Mouse (Mus musculus): ENCODE data around the gene Abhd17c. TPM values are rescaled to one million over a fixed set of nuclear protein-coding genes. Genes with fewer than 3 reads are reported as not detected.

Gene Abhd17c
- polyA plus RNA-seq, 1 experiment, result 115 TPM

DNA sequence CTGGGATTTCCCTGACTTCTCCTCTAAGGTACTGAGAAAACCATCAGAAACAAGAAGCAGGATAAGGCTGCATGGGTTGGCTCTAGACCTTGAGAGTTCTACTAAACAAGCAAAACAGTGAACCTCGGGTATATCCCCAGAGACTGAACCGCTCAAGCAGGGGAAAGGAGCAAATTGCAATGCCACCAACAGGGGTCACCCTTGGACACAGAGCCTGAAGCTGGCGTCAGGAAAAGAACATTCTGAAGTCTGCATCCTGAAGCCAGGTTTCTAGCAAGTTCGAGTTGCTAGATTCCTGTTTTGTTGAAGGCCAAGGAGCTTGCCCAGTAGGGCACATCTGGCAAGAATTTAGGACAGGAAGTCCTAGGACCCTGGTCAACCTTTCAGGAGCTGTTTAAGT lies 62.7 kb downstream of the Abhd17c start:
- WGBS, result 1% methylated on average over 4 of the region's 4 CpGs
- no peak for DNase-seq (ENCODE audit: low read depth, low spot score)

DNA sequence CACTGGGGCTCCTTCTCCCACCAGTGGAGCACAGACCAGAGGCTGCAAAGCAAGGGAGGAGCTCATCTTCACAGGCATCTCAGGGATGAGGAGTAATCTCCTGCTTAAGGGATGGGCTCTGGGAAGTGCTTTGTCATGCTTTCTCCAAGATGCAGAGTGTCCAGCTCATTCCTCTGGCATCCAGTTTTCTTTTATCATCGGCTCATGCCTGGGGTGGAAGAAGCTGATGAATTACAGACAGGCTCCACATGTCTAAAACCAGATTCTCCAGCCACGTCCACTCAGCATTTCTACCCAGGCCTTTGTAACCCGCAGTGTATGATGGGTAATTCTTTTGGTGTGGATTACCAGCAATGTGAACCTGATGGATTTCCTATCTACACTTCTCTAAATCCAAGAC lies 63.5 kb downstream of the Abhd17c start:
- 73% methylated on average over 3 of the region's 3 CpGs for WGBS
- no peak for DNase-seq (ENCODE audit: low read depth, low spot score)

DNA sequence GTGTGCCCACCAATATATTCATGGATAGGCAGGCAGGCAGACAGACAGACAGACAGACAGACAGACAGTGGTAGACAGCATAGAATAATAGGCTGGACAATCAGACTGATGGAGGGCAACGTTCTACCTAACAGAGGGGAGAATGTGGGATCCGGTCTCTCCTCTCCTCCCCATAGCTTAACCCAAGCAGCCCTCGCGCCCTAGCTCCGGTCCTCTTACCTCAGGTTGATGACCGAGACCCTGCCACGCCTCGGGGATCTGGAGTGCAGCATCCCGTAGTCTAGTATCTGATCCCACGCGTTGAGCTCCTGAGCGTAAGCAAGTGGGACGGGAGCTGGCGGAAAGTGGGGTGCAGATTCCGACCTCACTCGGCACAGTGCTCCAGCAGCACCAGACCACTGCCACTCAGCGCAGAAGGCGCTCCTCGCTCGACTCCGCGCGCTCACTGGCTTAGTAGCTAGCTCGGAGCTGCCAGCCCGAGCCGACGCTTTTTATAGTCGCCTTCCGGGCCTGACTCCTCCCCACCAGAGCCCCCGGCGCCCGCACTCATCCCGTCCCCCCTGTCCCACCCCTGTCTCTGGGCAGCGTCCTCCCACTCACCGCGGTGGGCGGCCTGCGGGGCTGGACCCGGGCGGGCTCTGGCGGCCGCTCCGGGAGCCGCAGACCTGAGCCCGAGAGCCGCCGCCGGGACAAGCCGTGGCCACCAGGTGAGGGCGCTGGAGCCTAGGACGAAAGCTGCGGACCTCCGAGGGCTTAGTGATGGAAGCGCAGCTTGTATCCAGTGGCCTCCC lies 65.5 kb downstream of the Abhd17c start, which contains the start of gene Cemip:
Cemip (minus strand) TSS at position 464 of the 791 bp plus-strand sequence.
- no peak for DNase-seq (ENCODE audit: low read depth, low spot score)
- 2% methylated on average over 54 of the region's 54 CpGs for WGBS

DNA sequence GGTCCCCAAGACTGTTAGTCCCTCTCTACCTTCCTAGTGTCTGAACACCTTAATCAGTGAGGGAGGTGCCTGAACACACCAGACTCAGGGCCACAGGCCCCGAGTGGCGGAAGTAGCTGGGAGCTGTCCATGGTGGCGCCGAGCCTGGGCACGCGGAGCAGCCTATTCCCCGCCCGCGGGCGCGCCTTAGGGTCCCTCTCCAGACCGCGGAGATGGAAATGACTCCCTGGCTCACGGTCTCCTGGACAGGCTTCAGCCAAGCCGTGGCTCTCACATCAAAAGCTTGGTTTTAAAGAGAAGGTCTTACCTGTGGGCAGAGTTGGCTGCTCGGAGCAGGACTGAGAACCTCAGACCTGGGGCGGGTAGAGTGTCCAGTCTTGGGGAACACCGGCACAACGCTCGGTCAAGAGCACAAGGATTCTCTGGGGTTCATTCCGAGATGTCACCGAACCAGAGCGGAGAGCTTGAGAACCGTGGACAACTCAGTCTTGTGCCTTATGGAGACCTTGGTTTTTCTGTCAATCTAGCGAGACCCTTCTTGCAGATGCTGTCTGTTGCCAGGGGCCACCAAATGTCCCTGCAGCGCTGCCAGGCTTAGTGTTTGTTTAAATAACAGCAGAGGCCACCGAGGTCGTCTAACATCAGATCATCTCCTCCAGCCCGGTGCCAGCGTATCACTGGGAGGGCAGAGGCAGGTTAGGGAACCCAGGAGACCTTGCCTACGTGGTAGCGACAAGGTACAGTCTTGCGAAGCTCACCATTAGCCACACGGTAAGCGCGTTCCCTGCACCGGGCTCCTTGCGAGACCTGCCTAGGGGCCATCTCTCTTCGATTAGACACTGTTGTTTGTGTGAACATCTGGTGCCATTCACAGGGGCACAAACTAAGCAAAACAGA lies 66.4 kb downstream of the Abhd17c start:
- WGBS, result 7% methylated on average over 39 of the region's 39 CpGs
- DNase-seq (ENCODE audit: low read depth, low spot score), result no peak

DNA sequence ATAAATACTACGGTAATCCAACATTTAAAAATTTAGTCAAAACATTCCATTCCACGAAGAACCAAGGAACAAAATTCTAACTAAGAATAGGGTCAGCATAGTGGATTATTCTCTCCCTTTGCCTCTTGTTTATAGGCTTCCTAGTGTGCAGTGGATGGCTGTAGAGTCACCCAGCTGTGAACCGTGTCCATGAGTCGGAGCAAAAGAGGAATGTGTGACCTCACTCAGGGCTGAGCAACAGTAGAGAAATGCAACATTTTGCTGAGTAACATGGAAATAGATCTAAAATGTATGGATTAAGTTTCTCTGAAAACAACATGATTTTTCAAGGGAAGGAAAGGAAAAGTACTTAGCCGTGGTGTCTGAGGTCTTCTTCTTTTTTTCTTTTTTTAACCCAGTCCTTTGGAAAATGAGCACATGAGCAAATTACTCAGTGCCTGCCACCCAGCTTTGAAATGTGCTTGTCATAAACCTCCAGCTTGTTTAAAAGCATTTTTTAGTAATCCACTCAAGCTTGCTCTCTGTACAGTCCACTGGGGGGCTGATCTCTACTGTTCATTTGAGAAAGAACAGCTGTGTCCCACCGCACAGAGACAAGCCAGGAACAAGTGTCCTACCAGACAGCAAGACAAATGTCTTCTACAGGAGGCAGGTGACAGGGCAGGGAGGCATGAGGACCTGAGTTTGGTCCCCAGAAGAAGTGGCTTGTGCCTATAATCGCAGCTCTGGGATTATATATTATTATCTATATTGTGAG lies 74.3 kb downstream of the Abhd17c start:
- WGBS, result 71% methylated on average over 7 of the region's 7 CpGs
- no peak for DNase-seq (ENCODE audit: low read depth, low spot score)

DNA sequence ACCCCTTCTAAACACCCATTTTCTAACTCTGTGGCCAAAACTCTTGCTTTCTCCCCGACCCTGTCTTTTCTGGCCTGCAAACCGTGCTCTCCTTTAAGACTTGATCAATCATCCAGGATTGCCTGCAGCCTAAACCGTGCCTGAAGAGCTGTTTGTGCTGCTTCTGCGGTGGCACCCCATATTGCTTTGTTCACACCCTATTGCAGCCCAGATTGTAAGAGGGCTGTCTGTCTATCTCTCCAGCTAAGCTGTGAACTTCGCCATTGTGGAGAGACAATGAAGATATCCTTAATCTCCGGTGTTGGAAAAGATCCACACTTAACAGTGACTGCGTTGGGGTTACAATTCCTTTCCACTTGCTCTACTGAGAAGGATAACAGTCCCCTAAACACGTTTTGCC lies 77.4 kb downstream of the Abhd17c start:
- no peak for DNase-seq (ENCODE audit: low read depth, low spot score)
- WGBS, result 52% methylated on average over 8 of the region's 8 CpGs

DNA sequence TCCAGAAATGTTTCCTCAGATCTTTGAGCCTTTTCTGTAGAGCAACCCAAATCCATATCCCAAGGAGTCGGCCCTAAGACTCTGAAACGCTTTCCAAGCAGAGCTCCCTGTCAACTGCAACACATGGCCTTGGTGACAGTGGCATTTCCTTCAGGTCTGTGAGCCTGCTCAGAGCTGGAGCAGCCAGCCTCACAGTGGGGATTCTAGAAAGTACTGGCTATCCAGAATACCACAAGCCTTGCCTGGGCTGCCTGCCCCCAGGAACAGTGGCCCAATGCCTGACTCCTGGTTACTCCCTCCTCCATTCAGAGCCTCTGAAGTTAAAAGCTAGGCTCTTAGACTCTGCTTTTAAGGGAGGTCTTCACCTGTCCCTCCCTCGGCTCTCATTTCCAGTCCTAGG lies 77.8 kb downstream of the Abhd17c start:
- WGBS, result 88% methylated on average over 3 of the region's 3 CpGs
- no peak for DNase-seq (ENCODE audit: low read depth, low spot score)

DNA sequence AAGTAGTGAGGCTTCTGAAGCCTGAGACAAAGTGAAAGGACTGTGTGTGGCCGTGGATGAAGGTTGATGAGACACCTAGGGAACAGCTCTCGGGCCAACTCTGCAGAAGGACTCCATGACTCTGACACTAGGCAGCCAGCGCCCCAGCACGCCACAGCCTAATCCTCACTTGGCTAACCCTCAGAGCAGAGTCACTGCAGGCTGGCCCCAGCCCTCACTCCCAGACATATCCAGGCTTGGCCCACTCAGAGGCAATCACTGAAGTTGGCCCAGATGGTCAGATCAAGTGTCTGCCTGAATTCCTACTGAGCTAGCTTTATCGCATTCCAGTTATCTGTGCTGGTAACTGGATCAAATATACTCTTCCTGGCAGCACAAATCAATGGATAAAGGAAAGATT lies 82.8 kb downstream of the Abhd17c start:
- DNase-seq (ENCODE audit: low read depth, low spot score), result no peak
- WGBS, result 72% methylated on average over 5 of the region's 5 CpGs

DNA sequence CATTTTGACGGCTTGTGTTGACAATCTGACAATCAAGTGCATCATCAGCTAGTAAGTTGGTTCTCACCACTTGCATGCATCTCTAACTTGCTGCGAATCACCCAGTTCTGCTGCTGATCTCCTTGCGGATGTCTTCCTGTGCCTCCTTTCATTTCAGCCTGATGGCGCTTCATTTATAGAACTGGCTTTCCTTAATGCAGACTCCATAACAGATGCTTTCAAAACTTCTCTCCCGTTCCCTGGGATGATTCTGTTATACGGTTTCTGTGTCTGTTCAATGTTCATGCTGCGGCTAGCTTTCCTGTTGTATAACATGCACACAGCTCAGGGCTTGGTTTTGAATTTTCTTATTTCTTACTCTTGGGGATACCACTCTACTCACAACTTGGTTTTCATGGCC lies 91.9 kb downstream of the Abhd17c start:
- DNase-seq (ENCODE audit: low read depth, low spot score), result no peak
- 92% methylated on average over 7 of the region's 7 CpGs for WGBS

Other genes starting within 250 kb of the Abhd17c start
- 0.31 and 0.47 TPM in 2 replicates for gene Cemip, start 65.4 kb downstream of the Abhd17c start, polyA plus RNA-seq (2012; rRNA removed)

Measured in large intestine, adult 2 months (tissue).